Mouse (Mus musculus) E14TG2a.4 (cell line): ENCODE data around the gene Car4.

Experiments used
- CTCF ChIP-seq: conservative IDR thresholded peaks from 2 replicates; pipeline ENCODE4 v1.5.1; 2014; ENCODE audit warnings: low read length
- POU5F1 ChIP-seq: IDR thresholded peaks from 2 replicates; pipeline ENCODE4 v1.6.1; 2014; ENCODE audit warnings: low read length, borderline replicate concordance

- TF ChIP-seq CTCF, result no peak
- TF ChIP-seq POU5F1, result no peak
Measured at GRCm38 (mm10) chr11:84919951-84920350, 37.6 kb upstream of the Car4 start.
